Mouse (Mus musculus): ENCODE measurements around the gene Katnbl1.

Gene Katnbl1

GRCm38 (mm10) chr2:112378973-112379898 is at the start of gene Katnbl1:
TSS of gene Katnbl1 (plus strand) at chr2:112379211.
- peak; percentile 92 for DNase-seq

- DNase-seq = no peak
Observed at GRCm38 (mm10) chr2:112332051-112332898, 46.7 kb upstream of the Katnbl1 start.

- DNase-seq = no peak
Observed at GRCm38 (mm10) chr2:112337211-112337610, 41.8 kb upstream of the Katnbl1 start.

- no peak for DNase-seq
Observed at GRCm38 (mm10) chr2:112339736-112340135, 39.3 kb upstream of the Katnbl1 start.

- DNase-seq = no peak
Observed at GRCm38 (mm10) chr2:112341117-112341516, 37.9 kb upstream of the Katnbl1 start.

GRCm38 (mm10) chr2:112348246-112348645 is 30.8 kb upstream of the Katnbl1 start:
- no peak for DNase-seq

GRCm38 (mm10) chr2:112353685-112354455 is 25.1 kb upstream of the Katnbl1 start:
- DNase-seq = no peak

GRCm38 (mm10) chr2:112359611-112360010 is 19.4 kb upstream of the Katnbl1 start:
- DNase-seq = no peak

- no peak for DNase-seq
Observed at GRCm38 (mm10) chr2:112360012-112360780, 18.8 kb upstream of the Katnbl1 start.

GRCm38 (mm10) chr2:112360781-112361169 is 18.2 kb upstream of the Katnbl1 start:
- no peak for DNase-seq

- DNase-seq = peak; percentile 19
Observed at GRCm38 (mm10) chr2:112367222-112367621, 11.8 kb upstream of the Katnbl1 start.

GRCm38 (mm10) chr2:112367726-112368673 is 11.0 kb upstream of the Katnbl1 start, which contains the start of gene Emc4:
TSS of gene Emc4 (minus strand) at chr2:112368027.
- peak; percentile 91 for DNase-seq

- DNase-seq = no peak
Observed at GRCm38 (mm10) chr2:112369941-112370340, 9.1 kb upstream of the Katnbl1 start.

- DNase-seq = no peak
Observed at GRCm38 (mm10) chr2:112373141-112373540, 5.9 kb upstream of the Katnbl1 start.

- DNase-seq = no peak
Observed at GRCm38 (mm10) chr2:112374610-112375009, 4.4 kb upstream of the Katnbl1 start.

- DNase-seq = no peak
Observed at GRCm38 (mm10) chr2:112380131-112380530, 1.1 kb downstream of the Katnbl1 start.

GRCm38 (mm10) chr2:112381219-112381618 is 2.2 kb downstream of the Katnbl1 start:
- DNase-seq = no peak

- DNase-seq = peak; percentile 14
Observed at GRCm38 (mm10) chr2:112390843-112391242, 11.8 kb downstream of the Katnbl1 start.

GRCm38 (mm10) chr2:112391346-112392000 is 12.5 kb downstream of the Katnbl1 start:
- DNase-seq = no peak

- no peak for DNase-seq
Observed at GRCm38 (mm10) chr2:112392689-112393088, 13.7 kb downstream of the Katnbl1 start.

Data from cerebellum, adult 9-11 months (tissue).